Mouse (Mus musculus) CH12.LX (cell line): Measurements from ENCODE around the gene Vps37d. TPM values are rescaled to one million over a fixed set of nuclear protein-coding genes. Genes with fewer than 3 reads are reported as not detected.

Experiments
- DNase-seq: peaks from one replicate; pipeline ENCODE4 v3.0.0-alpha.2; 2013; ENCODE audit errors: extremely low read depth
- H3K27ac ChIP-seq: 2 replicates; pipeline ENCODE4 v1.5.1; 2012; ENCODE audit warnings: low read depth, mild to moderate bottlenecking, control low read depth, moderate library complexity; ENCODE audit not compliant: insufficient read depth
- H3K27me3 ChIP-seq: replicated peaks from 2 replicates; pipeline ENCODE3; 2012; ENCODE audit warnings: inconsistent platforms
- H3K36me3 ChIP-seq, 2 experiments: replicated peaks in 1 of 2; 2 replicates each; pipeline versions ENCODE3 to v1.6.1; 2012; ENCODE audit warnings: inconsistent platforms in 1 of 2, low read length in 1 of 2, mild to moderate bottlenecking in 1 of 2, mixed read lengths in 1 of 2, moderate library complexity in 1 of 2; ENCODE audit not compliant: control insufficient read depth in 1 of 2, insufficient read depth in 1 of 2
- H3K4me1 ChIP-seq, 2 experiments: 2 replicates each; pipeline ENCODE4 v1.6.1; 2012; ENCODE audit warnings: inconsistent platforms in 1 of 2, moderate library complexity in 1 of 2; ENCODE audit not compliant: insufficient read depth in 2 of 2, control insufficient read depth in 1 of 2
- H3K4me2 ChIP-seq: 2 replicates; pipeline ENCODE4 v1.6.1; 2012; ENCODE audit warnings: low read depth, mild to moderate bottlenecking, control low read depth; ENCODE audit not compliant: poor library complexity, insufficient read depth, severe bottlenecking
- H3K4me3 ChIP-seq, 3 experiments: fragments of 150-350 bp in 1 of 3; sonication (generic) in 1 of 3; replicated peaks in 1 of 3; 2 replicates each; pipeline versions ENCODE3 to v1.5.1; 2011 to 2012; ENCODE audit warnings: low read depth in 2 of 3, low read length in 2 of 3, mild to moderate bottlenecking in 2 of 3, moderate library complexity in 2 of 3, control low read depth in 1 of 3, improper control_type of control experiment in 1 of 3, inconsistent platforms in 1 of 3, mixed read lengths in 1 of 3; ENCODE audit not compliant: poor library complexity in 1 of 3
- H3K79me2 ChIP-seq: replicated peaks from 2 replicates; pipeline ENCODE4 v1.6.1; 2012; ENCODE audit warnings: mild to moderate bottlenecking, moderate library complexity; ENCODE audit not compliant: control insufficient read depth, poor library complexity, insufficient read depth, severe bottlenecking; ENCODE audit errors: extremely low read depth
- H3K9ac ChIP-seq: 2 replicates; pipeline ENCODE4 v1.6.1; 2012; ENCODE audit warnings: low read depth, mild to moderate bottlenecking, control low read depth, moderate library complexity; ENCODE audit not compliant: insufficient read depth
- H3K9me3 ChIP-seq: replicated peaks from 2 replicates; pipeline ENCODE3; 2012; ENCODE audit warnings: low read length, inconsistent platforms, mixed read lengths
- BHLHE40 ChIP-seq: IDR thresholded peaks from 2 replicates; pipeline ENCODE4 v1.6.1; 2011; ENCODE audit warnings: mild to moderate bottlenecking, low read depth, low read length, improper control_type of control experiment
- CHD2 ChIP-seq: IDR thresholded peaks from 2 replicates; pipeline ENCODE4 v1.6.1; 2011; ENCODE audit warnings: low read length, improper control_type of control experiment
- E2F4 ChIP-seq: IDR thresholded peaks from 2 replicates; pipeline ENCODE4 v1.6.1; 2011; ENCODE audit warnings: low read depth, low read length, improper control_type of control experiment; ENCODE audit not compliant: insufficient replicate concordance
- ELF1 ChIP-seq: IDR thresholded peaks from 2 replicates; pipeline ENCODE4 v1.6.1; 2014; ENCODE audit warnings: low read depth, mild to moderate bottlenecking, inconsistent platforms, low read length, improper control_type of control experiment
- GABPA ChIP-seq: IDR thresholded peaks from 2 replicates; pipeline ENCODE4 v1.6.1; 2012; ENCODE audit warnings: low read depth, low read length, improper control_type of control experiment, inconsistent platforms; ENCODE audit not compliant: insufficient replicate concordance
- KAT2A ChIP-seq: IDR thresholded peaks from 2 replicates; pipeline ENCODE4 v1.6.1; 2012; ENCODE audit warnings: low read length, improper control_type of control experiment, inconsistent platforms; ENCODE audit not compliant: insufficient replicate concordance
- MAFK ChIP-seq: IDR thresholded peaks from 2 replicates; pipeline ENCODE4 v1.6.1; 2011; ENCODE audit warnings: low read length, improper control_type of control experiment; ENCODE audit not compliant: insufficient replicate concordance
- MYC ChIP-seq: IDR thresholded peaks from 2 replicates; pipeline ENCODE4 v1.6.1; 2011; ENCODE audit warnings: low read depth, mild to moderate bottlenecking, improper control_type of control experiment, low read length
- NELFE ChIP-seq: IDR thresholded peaks from 2 replicates; pipeline ENCODE4 v1.6.1; 2011; ENCODE audit warnings: low read depth, low read length, improper control_type of control experiment
- NRF1 ChIP-seq: IDR thresholded peaks from 2 replicates; pipeline ENCODE4 v1.6.1; 2014; ENCODE audit warnings: low read depth, mild to moderate bottlenecking, inconsistent platforms, low read length, improper control_type of control experiment, moderate library complexity
- POLR2A ChIP-seq: IDR thresholded peaks from 2 replicates; pipeline ENCODE4 v1.6.1; 2011; ENCODE audit warnings: low read depth, mild to moderate bottlenecking, improper control_type of control experiment, low read length
- POLR2AphosphoS2 ChIP-seq: IDR thresholded peaks from 2 replicates; pipeline ENCODE4 v1.6.1; 2011; ENCODE audit warnings: low read depth, low read length, improper control_type of control experiment
- RAD21 ChIP-seq: IDR thresholded peaks from 2 replicates; pipeline ENCODE4 v1.6.1; 2011; ENCODE audit warnings: low read depth, mild to moderate bottlenecking, low read length, improper control_type of control experiment, moderate library complexity
- SMC3 ChIP-seq: IDR thresholded peaks from 2 replicates; pipeline ENCODE4 v1.6.1; 2011; ENCODE audit warnings: low read depth, low read length, improper control_type of control experiment
- TBP ChIP-seq: conservative IDR thresholded peaks from 2 replicates; pipeline ENCODE4 v1.6.1; 2011; ENCODE audit warnings: low read depth, low read length, improper control_type of control experiment
- TCF12 ChIP-seq: IDR thresholded peaks from 2 replicates; pipeline ENCODE4 v1.6.1; 2014; ENCODE audit warnings: low read depth, mild to moderate bottlenecking, inconsistent platforms, low read length, improper control_type of control experiment
- UBTF ChIP-seq: IDR thresholded peaks from 2 replicates; pipeline ENCODE4 v1.6.1; 2012; ENCODE audit warnings: low read depth, mild to moderate bottlenecking, inconsistent platforms, low read length, improper control_type of control experiment, moderate library complexity
- USF1 ChIP-seq: IDR thresholded peaks from 2 replicates; pipeline ENCODE4 v1.6.1; 2014; ENCODE audit warnings: low read depth, mild to moderate bottlenecking, inconsistent platforms, low read length, improper control_type of control experiment
- USF2 ChIP-seq: conservative IDR thresholded peaks from 2 replicates; pipeline ENCODE4 v1.6.1; 2011; ENCODE audit warnings: low read depth, low read length, improper control_type of control experiment
- ZC3H11A ChIP-seq: IDR thresholded peaks from 2 replicates; pipeline ENCODE4 v1.6.1; 2012; ENCODE audit warnings: low read depth, mild to moderate bottlenecking, inconsistent platforms, low read length, improper control_type of control experiment
- ZKSCAN1 ChIP-seq: IDR thresholded peaks from 2 replicates; pipeline ENCODE4 v1.6.1; 2012; ENCODE audit warnings: low read depth, inconsistent platforms, low read length, improper control_type of control experiment, borderline replicate concordance
- dilution Hi-C: fragments of 300-500 bp; cut with MboI; formaldehyde crosslinking; loops from 2 replicates; pipeline ENCODE4 v1.14.3; 2020; ENCODE audit warnings: low sequenced_read_pairs; ENCODE audit not compliant: extremely low pct_unique_long_range_greater_than_20kb, extremely low pct_ligation_motif_present
- in situ Hi-C: fragments of 300-500 bp; cut with MboI; formaldehyde crosslinking; loops from 3 replicates; pipeline ENCODE4 v1.14.3; 2019; ENCODE audit warnings: low sequenced_read_pairs, low pct_ligation_motif_present, low pct_unique_long_range_greater_than_20kb, mixed read lengths
- polyA plus RNA-seq: library from polyadenylated mRNA; unstranded; fragments of >175 nt; gene quantifications from 2 replicates; pipeline ENCODE4 v1.2.1, GENCODE M21; 2012; ENCODE audit warnings: low read depth; ENCODE audit not compliant: insufficient read length
- total RNA-seq, 2 experiments: library from RNA; depleted of rRNA; stranded (reverse); fragments of 300-350 nt in 1 of 2; fragments of >200 nt in 1 of 2; gene quantifications; 2 replicates each; pipeline ENCODE4 v1.2.3; 2012 to 2014

Gene Vps37d
- total and polyA plus RNA-seq, 3 experiments: 0.40 to 0.64 (median 0.56) TPM

GRCm38 (mm10) chr5:135113782-135114181 is 35.7 kb upstream of the Vps37d start:
- Histone ChIP-seq H3K27ac (no peak overlapping the region), H3K27me3 (peaks cover 46% of the 10 kb centered on the region), H3K36me3 (no peaks in the 10 kb centered on the region), H3K4me3 (no peak overlapping the region), H3K79me2 (no peaks in the 10 kb centered on the region), H3K9me3 (peaks cover 2% of the 10 kb centered on the region), H3K4me2 (no peak overlapping the region), H3K9ac (no peak overlapping the region), H3K4me1 (peaks cover 4 to 8% of the 10 kb centered on the region in 2 experiments; a peak in 2 of 4 replicates)
- in situ Hi-C loops: loop anchor here (25.0 kb wide), 1 partner anchor 201 kb away; the partner anchor contains the start of genes Cldn13 and Tmem270
- TF ChIP-seq NELFE: no peak
- no peak for TF ChIP-seq ZC3H11A
- TF ChIP-seq TCF12: no peak
- no peak for TF ChIP-seq ELF1
- TF ChIP-seq KAT2A: no peak
- TF ChIP-seq USF2: no peak
- no peak for TF ChIP-seq MYC
- TF ChIP-seq RAD21: no peak
- no peak for TF ChIP-seq TBP
- TF ChIP-seq ZKSCAN1: no peak
- TF ChIP-seq POLR2A: no peak
- TF ChIP-seq BHLHE40: no peak
- no peak for TF ChIP-seq SMC3
- no peak for TF ChIP-seq NRF1
- TF ChIP-seq USF1: no peak
- no peak for TF ChIP-seq POLR2AphosphoS2
- TF ChIP-seq UBTF: no peak
- TF ChIP-seq E2F4: no peak
- TF ChIP-seq CHD2: no peak
- DNase-seq: no peak
- dilution Hi-C loops: no loop called here

- H3K27me3 ChIP-seq: peaks cover 72% of the 10 kb centered on the region
Observed at GRCm38 (mm10) chr5:135109976-135110375, 31.9 kb upstream of the Vps37d start.

More at GRCm38 (mm10) chr5:135109976-135110375, 31.9 kb upstream of the Vps37d start:
- Histone ChIP-seq H3K9me3 (peaks cover 18% of the 10 kb centered on the region), H3K4me1 (peaks cover 0 to under 1% of the 10 kb centered on the region in 2 experiments; a peak in 2 of 4 replicates), H3K36me3 (no peaks in the 10 kb centered on the region), H3K4me2 (no peak overlapping the region), H3K9ac (no peak overlapping the region), H3K27ac (no peak overlapping the region), H3K79me2 (no peaks in the 10 kb centered on the region), H3K4me3 (no peak overlapping the region)
- dilution Hi-C loops (no loop called here), in situ Hi-C loops (loop anchor here (25.0 kb wide), 1 partner anchor 198 kb away; the partner anchor contains the start of genes Cldn13 and Tmem270)
- no peak for DNase-seq
- no peak for TF ChIP-seq GABPA
- no peak for TF ChIP-seq MYC
- TF ChIP-seq MAFK: no peak
